Mouse (Mus musculus): ENCODE measurements around the gene Mlph.

DNA sequence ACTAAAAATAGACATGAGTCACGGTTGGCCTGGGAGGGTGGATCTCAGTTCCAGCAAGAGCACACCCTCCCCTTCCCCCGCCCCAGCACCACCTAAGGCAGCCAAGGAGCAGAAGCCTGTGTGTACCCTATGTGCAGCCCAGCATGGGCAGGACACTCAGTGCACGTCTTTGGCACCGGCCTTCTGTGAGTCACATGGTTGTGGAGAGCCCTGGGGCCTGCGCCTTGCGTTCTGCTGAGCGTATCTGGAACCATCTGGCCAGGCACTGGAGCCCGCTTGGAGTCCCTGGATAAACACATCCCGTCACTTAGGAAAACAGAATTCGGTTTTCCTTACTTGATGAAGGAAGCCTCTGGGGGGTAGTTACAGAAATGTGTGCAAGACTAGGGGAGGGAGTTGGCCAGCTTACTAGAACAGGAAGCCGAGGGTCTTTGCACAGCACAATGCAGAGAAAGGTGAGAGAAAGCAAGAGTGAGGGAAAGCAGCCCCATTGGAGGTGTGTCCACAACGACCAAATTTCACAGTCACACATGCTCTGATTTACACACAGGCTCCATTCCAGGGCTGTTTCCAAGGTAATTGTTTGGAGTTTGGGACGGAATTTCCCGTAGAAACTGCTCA lies 18.0 kb upstream of the Mlph start:
- no peak for TF ChIP-seq POLR2A (IDR thresholded peaks at IDR 0.05; ENCODE audit: extremely low read depth, insufficient read depth, low read length)
- TF ChIP-seq CTCF (IDR thresholded peaks at IDR 0.05; ENCODE audit: extremely low read depth, insufficient read depth, low read length): no peak
